Mouse (Mus musculus): ENCODE results near the gene Olfr39. TPM values are rescaled to one million over a fixed set of nuclear protein-coding genes. Genes with fewer than 3 reads are reported as not detected.
"Not testable (repeated sequence)": the region's sequence is repeated elsewhere in the genome, so short reads cannot be mapped to it uniquely, and the experiment has no call there.

Olfr39 gene
- total RNA-seq (2022), result not detected

DNA sequence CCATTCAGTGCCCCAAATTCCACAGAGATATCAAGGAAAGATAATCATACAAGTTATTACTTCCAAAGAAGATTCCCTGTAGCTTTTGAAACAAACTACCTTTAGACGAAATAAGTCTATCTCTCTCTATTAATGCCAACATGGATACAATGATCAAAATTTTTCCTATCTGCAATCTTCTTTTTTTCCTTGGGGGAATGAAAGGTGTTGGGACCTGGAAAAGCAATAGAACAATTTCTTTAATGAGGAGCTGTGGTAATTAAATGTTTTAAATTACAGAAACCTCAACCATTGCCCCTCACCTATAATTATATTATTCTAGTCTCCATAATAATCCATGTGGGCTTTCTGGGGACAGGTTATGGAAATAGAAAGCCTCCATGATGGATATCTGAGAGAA is at the start of gene Olfr39:
TSS of gene Olfr39 (plus strand) at position 301 of the 400 bp plus-strand sequence.
- no peak for DNase-seq

DNA sequence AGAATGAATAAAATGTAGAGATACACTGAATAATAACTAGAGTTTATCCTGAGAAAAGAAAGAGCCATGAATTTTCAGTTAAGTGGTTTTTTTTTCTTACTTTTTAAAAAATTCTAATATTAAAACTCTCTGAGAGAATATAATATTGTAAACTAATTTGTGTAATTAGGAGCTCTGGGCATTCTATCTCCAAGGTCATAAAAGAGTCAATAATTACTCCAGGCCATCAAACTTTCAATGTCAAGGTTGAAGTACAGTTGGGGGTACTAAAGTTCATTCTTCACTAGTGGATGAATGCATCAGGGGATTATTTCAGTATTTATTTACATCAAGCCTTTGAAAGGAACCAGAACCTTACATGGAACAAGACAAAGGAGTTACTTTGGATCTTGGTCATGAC is 45.3 kb upstream of the Olfr39 start, which contains the start of gene Olfr872:
TSS of gene Olfr872 (plus strand) at position 301 of the 400 bp plus-strand sequence.
- no peak for DNase-seq

DNA sequence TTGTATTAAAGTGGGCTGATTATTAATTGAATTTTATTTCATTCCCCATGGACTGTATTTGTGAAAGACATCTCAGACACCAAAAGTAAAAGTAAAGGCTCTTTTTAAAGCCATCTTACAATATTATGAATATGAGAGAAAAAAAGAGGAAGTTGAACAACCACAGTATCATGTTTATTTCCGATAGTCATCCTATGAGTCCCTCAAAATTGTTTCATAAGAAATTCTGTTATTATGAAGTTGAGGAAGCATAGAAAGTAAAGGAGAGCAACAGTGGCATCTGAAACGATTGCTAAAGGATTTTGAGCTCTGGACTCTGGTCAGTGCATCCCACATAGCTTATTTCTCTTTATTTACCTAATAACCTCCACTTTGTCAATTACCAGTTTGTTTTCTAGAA is 44.8 kb upstream of the Olfr39 start:
- DNase-seq, result no peak

DNA sequence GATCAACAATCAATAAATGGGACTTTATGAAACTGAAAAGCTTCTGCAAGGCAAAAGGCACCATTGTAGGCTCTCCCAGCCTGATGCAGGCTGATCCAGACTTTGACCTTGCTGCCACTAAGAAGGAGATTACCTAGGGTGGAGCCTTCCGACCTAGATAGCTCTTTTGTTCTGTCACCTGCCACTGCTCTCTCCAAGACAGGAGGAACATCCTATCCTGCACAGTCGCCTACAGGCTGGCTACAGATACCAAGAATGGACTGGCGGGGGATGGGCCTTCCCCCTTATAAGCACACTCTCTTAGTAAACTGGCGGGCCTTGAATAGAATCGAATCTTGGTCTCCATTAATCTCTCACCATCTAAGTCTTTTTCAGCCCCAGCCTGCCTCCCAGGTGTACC is 13.4 kb downstream of the Olfr39 start:
- not testable (repeated sequence) for DNase-seq

DNA sequence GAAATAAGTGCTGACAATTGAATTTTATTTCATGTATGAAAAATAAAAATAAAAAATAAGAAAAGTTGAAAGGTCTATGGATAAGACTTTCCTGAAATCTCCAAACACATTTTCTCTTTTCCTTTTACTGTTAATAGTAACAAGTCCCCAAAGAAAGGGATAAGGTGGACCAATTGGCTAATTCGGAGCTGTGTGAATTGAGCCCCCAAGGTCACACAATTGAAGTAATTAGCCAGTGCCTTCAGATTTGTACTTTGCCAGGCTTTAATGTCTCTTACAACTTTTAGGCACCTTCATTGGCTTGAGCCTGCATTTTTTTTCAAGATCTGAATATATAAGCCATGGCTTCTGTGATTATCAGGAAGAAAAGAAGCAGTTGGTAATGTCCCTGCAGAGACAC is 16.1 kb downstream of the Olfr39 start, which contains the start of gene Olfr873:
TSS of gene Olfr873 (plus strand) at position 301 of the 400 bp plus-strand sequence.
- no peak for DNase-seq

DNA sequence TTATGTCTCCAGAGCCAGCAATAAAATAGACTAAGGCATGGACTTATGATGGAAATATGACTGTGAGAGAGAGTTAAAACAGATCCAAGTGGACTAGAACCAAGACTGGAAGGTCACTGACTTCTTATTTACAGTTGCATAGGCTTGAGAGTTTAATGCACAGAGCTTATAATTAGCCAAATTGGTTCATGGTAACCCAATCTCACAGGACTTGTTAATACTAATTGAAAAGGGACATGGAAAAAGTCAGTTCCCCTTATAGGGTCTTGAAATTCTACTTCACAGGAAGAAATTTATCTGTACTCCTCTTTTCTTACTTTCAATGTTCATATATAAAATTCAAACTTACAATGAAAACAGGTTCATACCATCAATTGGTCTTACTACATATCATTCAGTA is 53.8 kb downstream of the Olfr39 start, which contains the start of gene Olfr18:
TSS of gene Olfr18 (minus strand) at position 101 of the 400 bp plus-strand sequence.
- DNase-seq, result no peak

Other genes starting within 250 kb of the Olfr39 start
- gene Olfr867, start 224.8 kb upstream of the Olfr39 start, total RNA-seq (2022), result not detected
- not detected for gene Olfr868, start 183.7 kb upstream of the Olfr39 start, total RNA-seq (2022)
- gene Olfr869, start 153.3 kb upstream of the Olfr39 start, total RNA-seq (2022), result not detected
- not detected for gene Olfr870, start 108.3 kb upstream of the Olfr39 start, total RNA-seq (2022)
- not detected for gene Olfr871, start 70.1 kb upstream of the Olfr39 start, total RNA-seq (2022)
- gene Olfr872, start 45.2 kb upstream of the Olfr39 start, total RNA-seq (2022), result not detected
- not detected for gene Olfr873, start 16.2 kb downstream of the Olfr39 start, total RNA-seq (2022)
- gene Olfr18, start 53.7 kb downstream of the Olfr39 start, total RNA-seq (2022), result not detected
- 10 to 100 TPM in 2 of 4 experiments, 1 to 10 TPM in 2; 7.7 to 11.3 (median 9.4) TPM for gene Zfp560, start 102.8 kb downstream of the Olfr39 start, total RNA-seq (2022)
- gene Zfp26, start 177.8 kb downstream of the Olfr39 start, total RNA-seq (2022), result 10 to 100 TPM; 17.2 to 31.3 (median 25.7) TPM
- 10 to 100 TPM; 29.4 to 33.4 (median 32.1) TPM for gene Zfp426, start 210.4 kb downstream of the Olfr39 start, total RNA-seq (2022)
- gene Zfp266, start 239.1 kb downstream of the Olfr39 start, total RNA-seq (2022), result 10 to 100 TPM; 35.1 to 60.2 (median 47.2) TPM